Mouse (Mus musculus): ENCODE measurements around the gene S100a1. TPM values are rescaled to one million over a fixed set of nuclear protein-coding genes. Genes with fewer than 3 reads are reported as not detected.

S100a1 gene
- 100 to 1,000 TPM; 418 to 437 TPM for total RNA-seq (2021)

DNA sequence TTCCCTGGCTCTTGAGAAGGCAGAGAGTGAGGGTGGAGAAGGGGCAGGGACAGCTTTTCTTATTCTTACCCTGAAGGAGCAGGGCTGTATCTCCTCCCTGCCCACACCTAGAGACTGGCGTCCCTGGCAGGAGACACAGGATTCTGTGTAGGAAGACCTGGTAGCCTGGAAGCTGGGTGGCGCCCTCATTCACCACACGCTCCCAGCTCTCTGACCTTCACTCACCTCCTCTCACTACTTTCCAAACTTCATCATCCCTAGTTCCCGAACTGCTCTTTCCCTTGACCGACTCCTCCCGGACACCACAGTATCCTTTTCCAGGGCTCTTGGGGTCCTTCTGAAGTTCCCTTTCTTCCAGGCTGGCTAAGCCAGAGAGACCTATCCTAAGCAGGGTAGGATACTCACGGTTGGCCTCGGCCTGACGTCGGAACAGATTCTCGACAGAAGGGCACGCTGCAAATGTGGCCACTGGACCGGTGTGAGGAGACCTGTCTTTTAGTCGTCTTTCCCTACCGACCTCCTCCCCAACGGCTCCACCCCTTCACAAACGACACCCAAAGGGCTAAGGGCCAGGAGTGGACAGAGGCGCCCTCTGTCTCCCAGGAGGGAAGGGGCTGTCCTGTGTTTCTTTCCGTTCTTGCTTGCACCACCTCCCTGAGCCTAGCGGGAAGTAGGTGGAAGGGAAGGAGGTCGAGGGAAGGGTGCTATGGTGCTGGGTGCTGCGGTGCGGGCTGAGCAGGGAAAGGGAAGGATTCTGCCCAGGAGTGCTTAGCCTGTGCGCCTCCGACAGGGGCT, at the start of gene S100a1, which contains the start of gene S100a13:
Gene S100a1 (minus strand): TSS at position 597 of the 795 bp plus-strand sequence.
Gene S100a13 (plus strand): TSS at position 640 of the 795 bp plus-strand sequence.
- intact Hi-C loops (cut with DNase I), result no loop called here
- DNase-seq, result peak; percentile 83 to 87

- no peak for DNase-seq
- intact Hi-C loops (cut with DNase I), result no loop called here
These were observed 45.9 kb upstream of the S100a1 start, which contains the start of gene S100a3 for GRCm38 (mm10) chr3:90560008-90560628. TSS of gene S100a3 (plus strand) at chr3:90560578.

DNA sequence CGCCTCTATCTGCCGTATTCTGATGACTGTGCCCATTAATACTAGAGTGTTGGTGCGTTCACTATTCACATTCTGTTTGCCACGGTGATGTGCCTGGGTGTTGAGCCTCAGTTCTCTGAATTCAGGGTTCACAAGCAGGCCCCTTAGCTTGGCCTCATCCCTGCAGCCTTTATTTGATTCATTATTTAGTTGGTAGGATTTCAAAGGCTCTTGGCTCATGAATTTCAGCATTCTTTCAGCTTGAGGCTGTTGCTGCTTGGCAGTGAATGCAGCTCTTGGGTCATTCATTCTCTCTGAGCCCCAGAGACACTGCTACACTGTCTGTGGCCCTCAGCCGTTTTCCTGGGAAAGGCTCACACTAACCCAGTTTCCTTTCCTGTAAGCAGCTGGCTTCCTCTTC, 41.8 kb upstream of the S100a1 start:
- DNase-seq, result peak; percentile 53 to 59
- intact Hi-C loops (cut with DNase I), result no loop called here

GRCm38 (mm10) chr3:90552231-90552630, 38.0 kb upstream of the S100a1 start:
- intact Hi-C loops (cut with DNase I), result no loop called here
- DNase-seq, result no peak

GRCm38 (mm10) chr3:90550421-90550790, 36.2 kb upstream of the S100a1 start:
- intact Hi-C loops (cut with DNase I), result no loop called here
- DNase-seq, result no peak

DNA sequence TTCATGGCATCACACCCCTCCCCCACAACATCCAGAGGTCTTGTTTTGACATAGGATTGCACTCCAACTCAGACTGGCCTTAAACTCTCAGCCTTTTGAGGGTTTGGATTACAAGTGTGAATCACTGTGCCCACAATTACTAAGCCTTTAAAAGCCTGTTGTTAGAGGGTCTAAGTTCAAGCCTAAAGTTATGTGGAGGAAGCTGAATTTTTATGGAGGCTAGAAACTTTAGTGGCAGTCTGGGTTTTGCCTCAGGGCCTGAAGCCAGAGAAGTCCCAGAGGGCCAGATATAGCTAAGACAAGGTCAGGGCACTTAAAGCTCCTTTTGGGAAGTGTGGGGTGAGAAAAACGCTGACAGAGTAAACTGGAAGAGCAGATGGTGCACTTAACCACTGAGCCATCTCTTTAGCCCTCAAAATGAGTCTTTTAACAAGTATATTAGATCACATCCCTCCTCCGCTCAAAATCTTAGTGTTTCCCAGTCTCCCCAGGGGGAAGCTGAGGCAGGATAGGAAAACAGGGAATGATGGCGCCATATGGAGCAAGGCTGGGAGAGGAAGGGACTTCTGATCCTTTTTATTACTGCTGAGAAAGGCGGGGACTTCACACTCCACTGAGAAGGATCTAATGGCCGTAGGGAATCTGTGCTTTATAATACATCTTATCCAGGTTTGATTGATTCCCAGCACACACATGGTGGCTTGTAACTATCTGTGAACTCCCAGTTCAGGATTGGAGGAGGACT, 35.7 kb upstream of the S100a1 start:
- intact Hi-C loops (cut with DNase I), result no loop called here
- DNase-seq, result peak; percentile 53 to 54

DNA sequence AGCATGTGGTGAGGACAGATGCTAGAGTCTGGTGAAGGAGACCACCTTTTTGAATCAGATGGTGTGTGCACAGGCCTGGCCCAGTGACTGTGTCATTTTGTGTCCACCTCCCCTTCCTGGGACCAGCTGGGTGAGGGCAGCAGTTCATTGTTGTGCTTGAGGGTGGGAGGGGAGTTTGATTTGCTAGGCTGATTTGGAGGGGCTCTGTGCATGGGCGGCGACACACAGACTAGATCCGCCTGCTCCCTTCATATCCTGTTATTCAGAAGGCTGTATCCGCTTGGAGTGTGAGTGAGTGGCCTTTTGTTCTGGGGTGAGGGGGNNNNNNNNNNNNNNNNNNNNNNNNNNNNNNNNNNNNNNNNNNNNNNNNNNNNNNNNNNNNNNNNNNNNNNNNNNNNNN, 26.7 kb upstream of the S100a1 start:
- intact Hi-C loops (cut with DNase I), result loop anchor here (5.0 kb wide), 2 partner anchors 41 to 76 kb away; no protein-coding TSS in a partner anchor
- peak; percentile 41 to 60 for DNase-seq

GRCm38 (mm10) chr3:90537905-90538296, 23.7 kb upstream of the S100a1 start:
- intact Hi-C loops (cut with DNase I), result no loop called here
- no peak for DNase-seq

DNA sequence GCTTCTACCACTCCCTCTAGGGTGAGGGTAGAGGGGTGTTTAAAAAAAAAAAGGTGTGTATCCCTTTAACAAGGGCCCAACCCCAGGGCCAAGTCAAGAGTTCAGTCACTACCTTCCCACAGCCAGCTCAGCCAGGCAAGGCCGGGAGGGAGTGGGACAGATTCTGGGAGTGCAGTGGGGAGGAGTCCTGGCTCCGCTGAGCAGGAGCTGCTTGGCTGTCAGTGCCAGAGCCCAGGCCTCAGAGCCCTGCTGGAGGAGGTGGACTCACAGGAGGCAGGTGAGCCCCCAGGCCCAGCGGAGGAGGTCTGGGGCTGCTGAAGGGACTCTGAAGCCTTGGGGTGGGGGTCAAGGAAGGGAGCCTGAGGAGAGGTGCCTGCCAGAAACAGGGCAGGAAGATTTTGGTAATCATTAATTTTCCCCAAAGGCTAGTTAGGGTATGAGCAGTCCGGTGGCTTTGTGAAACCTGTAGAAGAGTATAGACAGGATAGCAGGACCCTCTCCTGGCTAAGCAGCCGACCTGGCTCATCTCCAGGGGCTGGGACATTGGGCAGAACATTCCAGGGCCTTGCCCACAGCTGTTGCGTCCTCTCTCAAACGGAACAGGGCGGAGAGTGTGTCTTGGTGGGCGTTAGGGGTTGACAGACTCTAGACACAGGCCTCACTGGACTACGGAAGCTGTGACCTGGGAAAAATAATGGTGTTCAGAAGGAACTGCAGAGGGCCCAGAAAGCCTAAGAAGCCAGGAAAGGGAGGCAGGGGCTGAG, 23.1 kb upstream of the S100a1 start, which contains the start of gene S100a16:
Gene S100a16 (plus strand): TSS at position 114 of the 764 bp plus-strand sequence.
- intact Hi-C loops (cut with DNase I), result no loop called here
- peak; percentile 87 for DNase-seq

GRCm38 (mm10) chr3:90535446-90535845, 21.3 kb upstream of the S100a1 start:
- DNase-seq, result no peak
- intact Hi-C loops (cut with DNase I), result no loop called here

DNA sequence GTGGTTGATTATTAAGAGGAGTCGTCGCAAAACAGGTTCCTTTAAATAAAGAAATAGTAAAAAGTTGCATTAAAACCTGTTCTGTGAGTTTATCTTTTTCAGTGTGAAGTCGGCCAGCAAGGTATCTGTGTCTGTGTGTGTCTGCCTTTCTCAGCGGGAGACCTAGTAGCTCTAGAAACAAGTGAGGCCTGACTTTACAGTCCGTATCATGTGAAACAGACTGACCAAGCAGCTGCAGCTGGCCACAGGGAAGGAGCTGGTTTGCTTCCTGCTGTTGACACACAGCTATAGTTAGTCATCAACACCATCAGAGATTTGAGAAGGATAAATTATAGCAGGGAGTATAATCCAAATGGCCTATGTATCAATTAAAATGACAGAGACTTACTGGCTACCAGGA, 17.5 kb upstream of the S100a1 start:
- DNase-seq, result no peak
- intact Hi-C loops (cut with DNase I), result no loop called here

GRCm38 (mm10) chr3:90527291-90527873, 13.2 kb upstream of the S100a1 start:
- no peak for DNase-seq
- intact Hi-C loops (cut with DNase I), result no loop called here

DNA sequence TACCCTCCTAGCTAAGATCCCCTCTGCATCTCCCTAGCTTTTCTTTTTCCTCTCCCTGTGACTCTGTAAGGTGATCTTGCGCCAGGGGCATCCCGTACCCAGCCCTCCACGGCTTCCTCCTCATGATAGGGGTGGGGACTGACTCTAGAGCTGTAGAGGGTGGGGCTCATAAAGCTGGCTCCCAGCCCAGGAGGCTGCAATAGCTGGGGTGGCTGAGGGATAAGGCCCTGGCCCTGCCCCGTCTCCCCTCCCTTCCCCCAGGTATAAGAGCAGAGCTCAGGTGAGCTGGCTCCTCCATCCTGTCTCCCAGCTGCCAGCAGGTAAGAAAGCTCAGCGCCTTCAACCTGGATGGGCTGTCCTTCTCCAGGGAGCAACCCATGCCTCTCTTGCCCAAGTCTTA, 12.4 kb upstream of the S100a1 start, which contains the start of gene S100a14:
Gene S100a14 (plus strand): TSS at position 277 of the 400 bp plus-strand sequence.
- no peak for DNase-seq
- intact Hi-C loops (cut with DNase I), result no loop called here

DNA sequence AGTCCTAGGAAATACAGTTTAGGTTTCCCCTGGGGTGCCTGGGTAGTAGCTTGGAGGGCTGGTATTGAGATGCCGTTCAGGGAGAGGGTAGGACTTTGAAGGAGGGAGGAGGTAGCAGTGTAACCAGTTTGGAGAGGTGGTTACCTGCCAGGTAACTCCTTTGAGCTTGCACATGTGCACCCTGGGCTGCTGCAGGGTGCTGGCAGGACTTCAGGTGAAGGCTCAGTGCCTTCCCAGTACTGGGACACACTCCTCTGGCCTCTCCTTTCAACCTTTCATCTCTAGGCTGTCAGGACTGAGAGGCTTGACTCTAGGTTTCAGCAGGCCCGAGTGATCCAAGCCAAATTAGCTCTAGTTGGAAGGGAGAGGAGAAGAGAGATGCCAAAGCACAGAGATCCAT, 11.9 kb upstream of the S100a1 start:
- intact Hi-C loops (cut with DNase I), result no loop called here
- no peak for DNase-seq

- peak; percentile 80 for DNase-seq
- intact Hi-C loops (cut with DNase I), result loop anchor here (1.0 to 2.0 kb wide), 2 partner anchors 49 to 90 kb away; no protein-coding TSS in a partner anchor
These were observed 11.2 kb upstream of the S100a1 start for GRCm38 (mm10) chr3:90525421-90525820.

DNA sequence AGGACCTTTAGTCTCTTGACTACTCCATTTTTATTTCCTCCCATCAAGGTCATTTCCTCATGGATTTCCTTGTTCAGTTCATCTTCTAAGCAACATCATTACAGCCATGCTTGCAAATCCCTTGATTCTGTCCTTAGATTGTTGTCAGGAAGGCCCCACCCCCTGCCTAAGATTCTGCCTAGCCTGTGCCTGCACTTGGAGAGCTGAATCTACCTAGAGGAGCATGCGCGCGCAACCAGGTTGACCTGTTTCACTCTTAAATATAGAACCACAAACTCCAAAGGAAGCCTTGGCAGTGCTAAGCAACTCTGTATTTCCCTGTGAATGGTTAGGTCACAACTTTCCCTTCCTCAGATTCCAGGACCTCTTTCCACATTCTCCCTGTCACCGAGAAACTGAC, 3.5 kb upstream of the S100a1 start:
- intact Hi-C loops (cut with DNase I), result no loop called here
- no peak for DNase-seq

DNA sequence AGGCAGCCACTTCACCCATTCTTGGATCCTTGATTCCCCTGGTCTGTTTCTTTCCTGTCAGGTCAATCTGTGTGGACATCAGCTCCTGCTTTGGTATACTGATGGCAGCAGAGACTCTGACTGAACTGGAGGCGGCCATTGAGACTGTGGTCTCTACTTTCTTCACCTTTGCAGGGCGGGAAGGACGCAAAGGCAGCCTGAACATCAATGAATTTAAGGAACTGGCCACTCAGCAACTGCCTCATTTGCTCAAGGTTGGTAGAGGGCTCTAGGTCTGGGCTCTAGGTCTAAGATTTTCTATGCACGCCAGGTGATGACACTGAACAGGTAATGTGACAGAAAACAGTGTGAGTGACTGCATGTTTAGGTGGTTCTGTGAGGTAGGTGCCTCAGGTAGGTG, 1.6 kb upstream of the S100a1 start:
- DNase-seq, result no peak
- intact Hi-C loops (cut with DNase I), result no loop called here

- intact Hi-C loops (cut with DNase I), result no loop called here
- DNase-seq, result peak; percentile 46 to 47
These were observed 1.1 kb upstream of the S100a1 start for GRCm38 (mm10) chr3:90515242-90515641.

DNA sequence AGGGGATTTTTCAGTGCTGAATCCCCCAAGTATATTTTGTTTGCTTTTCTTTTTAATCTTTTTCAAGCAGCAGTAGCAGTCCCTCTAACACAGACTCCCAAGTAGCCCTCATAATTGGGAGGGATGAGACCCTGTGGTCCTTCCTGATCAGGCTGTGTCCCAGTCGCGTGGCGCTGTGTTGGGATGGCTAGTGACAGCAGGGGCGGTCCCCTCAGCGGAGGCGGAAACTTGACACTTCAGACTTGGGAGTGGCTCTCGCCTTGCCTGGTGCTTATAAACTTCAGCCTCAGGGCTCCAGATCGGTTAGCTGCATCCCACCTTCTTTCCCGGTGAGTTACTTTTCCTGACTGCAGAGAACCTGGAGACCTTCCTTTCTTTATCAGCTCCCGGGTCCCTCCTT, 499 bp upstream of the S100a1 start:
- peak; percentile 84 for DNase-seq
- intact Hi-C loops (cut with DNase I), result no loop called here

Measured in heart, postnatal 10 days (tissue).